Mouse (Mus musculus): ENCODE measurements around the gene Pam.

Pam gene

DNA sequence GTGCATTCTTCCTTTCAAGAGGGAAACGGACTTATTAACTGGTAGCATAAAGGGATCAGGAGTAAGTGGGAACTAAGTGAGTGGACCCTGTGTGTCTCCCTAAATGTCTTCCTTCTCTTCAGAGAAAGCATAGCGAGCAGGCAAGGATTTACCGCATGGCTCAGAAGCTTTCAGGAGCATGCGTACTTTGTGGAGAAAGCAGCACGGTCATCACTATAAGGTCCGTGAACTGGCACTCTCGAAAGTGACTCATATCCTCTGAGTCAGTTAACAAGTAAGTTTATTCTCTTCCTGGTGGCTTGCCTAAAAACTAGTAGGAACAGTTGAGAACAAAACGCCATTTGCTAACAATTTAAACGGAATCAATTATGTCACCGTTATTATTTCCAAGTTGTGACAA is 184.6 kb downstream of the Pam start:
- DNase-seq (ENCODE audit: low spot score in 2 of 2), result no peak

DNA sequence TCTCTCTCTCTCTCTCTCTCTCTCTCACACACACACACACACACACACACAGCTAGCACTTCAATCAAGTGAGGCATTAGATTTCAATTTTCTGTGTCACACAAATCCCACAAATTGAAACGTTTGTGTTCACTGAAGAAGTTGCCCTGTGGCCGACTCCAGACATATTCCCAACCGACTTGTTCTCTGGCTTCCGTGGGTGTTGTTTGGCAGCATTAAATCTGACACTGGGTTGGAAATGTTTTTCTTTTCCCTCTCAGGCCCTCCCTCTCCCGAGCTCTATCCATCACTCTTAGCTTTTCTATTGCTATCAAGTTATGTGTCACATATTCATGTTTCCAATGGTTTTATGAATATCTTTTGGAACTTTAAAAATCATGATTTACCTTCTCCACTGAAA is 185.9 kb downstream of the Pam start:
- no peak for DNase-seq (ENCODE audit: low spot score in 2 of 2)

DNA sequence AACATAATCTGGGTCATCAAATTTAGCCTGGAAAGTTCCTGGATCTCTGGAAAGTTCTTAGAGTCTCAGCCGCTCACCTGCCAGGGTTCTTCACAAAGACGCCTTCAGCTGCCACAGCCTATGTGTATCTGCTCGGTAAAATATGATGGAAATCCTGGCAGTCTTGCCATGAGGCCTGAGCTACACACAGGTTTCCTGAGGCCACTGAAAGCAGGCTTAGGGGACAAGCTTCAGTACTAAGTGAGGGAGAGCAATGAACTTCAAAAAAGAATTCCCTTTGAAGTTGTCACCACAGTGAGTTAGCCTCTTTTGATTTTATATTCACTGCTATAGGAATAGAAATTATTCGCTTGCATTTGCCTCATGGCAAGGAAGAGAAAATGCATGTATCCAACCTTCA is 186.7 kb downstream of the Pam start:
- no peak for DNase-seq (ENCODE audit: low spot score in 2 of 2)

DNA sequence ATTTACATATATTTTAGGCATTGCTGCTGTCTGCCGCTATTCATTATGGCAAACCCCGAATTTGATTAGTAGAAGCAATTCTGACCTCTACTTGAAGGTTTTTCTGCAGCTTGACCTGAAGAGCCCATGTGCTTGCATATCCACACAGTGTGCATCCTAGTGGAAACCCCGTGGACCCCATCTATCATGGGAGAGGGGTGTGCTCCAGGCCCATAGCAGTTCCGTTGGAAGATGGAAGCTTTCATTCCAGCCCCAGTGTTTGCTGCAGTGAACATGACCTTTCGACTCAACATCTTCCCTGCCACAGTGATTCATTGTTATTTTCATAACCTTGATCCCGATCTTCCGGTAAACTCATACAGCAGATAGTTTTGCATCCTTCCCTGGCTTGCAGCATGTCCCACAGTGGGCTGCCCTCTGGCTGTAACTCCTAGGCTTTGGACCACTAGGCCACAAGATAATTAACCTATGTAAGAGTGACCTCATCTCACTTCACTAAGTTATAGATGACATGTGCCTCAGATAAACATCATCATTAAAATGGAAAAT is 191.5 kb downstream of the Pam start:
- no peak for DNase-seq (ENCODE audit: low spot score in 2 of 2)

DNA sequence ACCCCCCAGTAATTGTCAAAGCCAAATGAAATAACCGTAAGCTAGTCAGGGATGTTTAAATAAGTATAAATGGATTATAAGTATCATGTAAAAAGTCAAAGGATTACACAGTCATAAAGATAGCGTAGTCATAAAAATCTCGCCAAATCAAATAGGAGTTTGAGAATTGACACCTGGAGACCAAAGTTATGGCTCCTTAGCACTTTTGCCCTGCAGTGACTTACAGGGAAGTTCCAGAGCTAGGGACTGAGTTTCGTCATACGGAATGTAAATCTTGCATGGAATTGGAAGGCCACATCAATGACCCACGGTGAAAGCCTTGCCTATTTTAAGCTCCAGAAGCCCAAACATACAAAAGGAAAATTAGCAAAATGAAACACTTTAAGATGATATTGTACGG is 192.6 kb downstream of the Pam start:
- DNase-seq (ENCODE audit: low spot score in 2 of 2), result no peak

DNA sequence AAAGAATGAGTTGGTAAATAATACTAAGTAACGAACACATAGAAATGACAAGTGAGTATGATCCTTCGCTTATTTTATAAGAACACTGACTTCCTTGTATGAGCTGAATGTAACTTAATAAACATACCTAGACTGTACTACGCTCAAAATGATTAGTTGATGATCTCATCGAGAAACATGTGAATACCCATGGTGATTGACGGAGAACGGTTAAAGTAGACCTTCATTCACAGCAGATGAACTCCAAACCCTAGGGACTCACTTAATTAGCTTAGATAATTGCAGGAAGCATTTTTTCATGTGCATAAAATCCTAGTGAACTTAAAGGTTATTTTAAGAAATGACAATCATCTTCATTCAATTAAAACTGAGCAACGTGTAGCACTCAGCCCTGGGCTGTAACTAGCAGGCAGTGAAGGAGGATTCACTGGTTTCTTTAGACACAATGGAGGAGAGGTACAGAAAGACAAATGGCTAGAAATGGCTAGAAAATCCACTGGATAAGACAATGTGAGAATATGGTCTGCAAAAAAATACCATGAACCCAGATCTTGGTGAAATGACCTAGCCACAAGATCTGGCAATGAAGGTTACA is 194.8 kb downstream of the Pam start:
- DNase-seq (ENCODE audit: low spot score in 2 of 2), result no peak

DNA sequence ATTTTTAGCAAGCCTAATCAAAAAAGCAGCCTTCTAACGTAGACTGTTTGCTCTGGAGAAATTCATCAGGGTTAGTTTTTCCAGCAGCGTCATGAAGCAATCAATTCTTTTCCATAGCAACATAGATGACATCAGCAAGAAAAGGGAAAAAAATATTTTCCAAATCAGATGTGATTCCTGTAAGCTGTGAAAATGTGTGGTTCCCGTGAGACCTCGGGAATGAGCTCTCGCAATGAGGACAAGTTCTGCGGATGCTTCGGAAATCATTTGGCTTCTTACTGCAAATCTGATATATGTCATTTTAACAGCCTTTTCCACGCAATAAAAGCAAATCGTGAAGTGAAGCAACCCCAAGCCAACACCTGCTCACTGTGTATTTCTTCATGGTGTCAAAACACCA is 207.9 kb downstream of the Pam start:
- no peak for DNase-seq (ENCODE audit: low spot score in 2 of 2)

DNA sequence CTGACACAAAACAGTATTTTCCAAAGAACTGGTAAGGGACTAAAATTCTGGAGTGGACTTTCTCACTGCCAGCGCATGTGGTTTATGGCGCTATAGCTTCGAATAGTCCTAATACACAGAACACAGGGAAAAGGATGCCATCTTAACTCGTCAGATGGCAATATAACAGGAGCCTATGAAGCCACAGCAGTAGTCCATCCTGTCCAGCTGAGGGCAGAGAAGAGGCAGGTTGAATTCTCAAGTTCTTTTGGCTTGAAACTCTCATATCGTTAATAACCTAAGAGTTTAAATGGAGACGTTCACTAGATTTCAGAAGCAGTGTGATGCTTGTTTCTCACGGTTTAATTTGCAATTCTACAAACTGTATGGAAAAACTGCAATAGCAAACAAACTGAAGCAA is 211.9 kb downstream of the Pam start:
- DNase-seq (ENCODE audit: low spot score in 2 of 2), result no peak

DNA sequence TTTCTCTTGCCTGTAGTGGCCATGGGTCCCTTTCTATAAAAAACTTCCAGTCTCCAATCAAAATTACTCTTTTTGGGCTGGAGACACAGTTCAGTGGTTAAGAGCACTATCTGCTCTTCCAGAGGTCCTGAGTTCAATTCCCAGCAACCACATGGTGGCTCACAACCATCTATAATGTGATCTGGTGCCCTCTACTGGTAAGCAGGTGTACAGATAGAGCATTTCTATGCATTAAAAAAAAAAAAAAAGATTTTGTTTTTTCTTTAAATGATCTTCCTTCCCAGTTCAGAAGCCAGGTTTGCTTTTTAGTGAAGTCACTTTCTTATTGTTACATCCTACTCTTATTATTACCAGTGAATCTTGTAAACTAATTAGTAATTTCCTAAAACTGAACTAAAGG is 218.4 kb downstream of the Pam start:
- DNase-seq (ENCODE audit: low spot score in 2 of 2), result no peak

DNA sequence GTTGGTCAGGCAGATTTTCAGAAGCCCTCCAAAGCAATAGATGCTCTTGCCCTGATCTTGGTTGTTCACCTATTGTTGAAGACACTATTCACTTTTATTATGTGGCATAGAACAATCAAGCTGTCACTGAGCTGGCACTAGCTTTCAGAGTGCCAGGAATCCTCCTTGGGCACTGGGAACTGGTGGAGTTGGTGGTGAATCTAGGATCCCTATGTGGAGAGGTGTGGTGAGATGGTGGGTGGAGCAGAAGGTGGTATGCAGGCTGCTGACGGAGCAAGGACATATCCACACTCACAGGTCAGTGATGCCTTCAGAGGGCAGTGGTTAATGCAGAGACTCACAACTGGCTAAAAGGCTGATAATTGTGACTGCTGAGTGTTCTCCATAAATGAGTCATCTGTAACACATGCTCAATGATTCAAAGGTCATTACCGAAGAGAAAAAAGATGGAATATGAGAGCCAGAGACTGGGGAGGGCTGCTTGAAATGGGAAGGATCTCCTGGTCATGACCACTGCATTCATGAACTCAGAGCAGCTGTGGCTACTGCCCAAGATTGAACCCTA is 221.9 kb downstream of the Pam start:
- DNase-seq (ENCODE audit: low spot score in 2 of 2), result no peak

DNA sequence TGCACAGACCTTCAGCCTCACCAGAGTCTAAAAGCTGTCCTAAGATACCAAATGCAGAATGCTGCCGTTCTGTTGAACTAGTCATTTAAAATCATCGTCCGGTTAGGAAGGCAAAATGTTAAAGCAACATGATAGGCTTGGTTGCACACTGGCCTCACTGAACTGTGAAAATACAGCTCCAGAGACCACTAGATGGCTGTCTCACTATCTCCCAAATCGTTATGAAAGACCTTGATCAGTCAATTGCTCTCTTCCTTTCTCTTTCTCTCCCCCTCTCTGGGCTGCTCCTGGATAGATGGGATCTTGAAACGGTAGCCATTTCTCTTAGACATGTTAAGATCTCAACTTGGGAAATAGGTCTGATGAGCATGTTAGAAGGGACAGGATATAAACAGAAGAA is 223.0 kb downstream of the Pam start:
- no peak for DNase-seq (ENCODE audit: low spot score in 2 of 2)

DNA sequence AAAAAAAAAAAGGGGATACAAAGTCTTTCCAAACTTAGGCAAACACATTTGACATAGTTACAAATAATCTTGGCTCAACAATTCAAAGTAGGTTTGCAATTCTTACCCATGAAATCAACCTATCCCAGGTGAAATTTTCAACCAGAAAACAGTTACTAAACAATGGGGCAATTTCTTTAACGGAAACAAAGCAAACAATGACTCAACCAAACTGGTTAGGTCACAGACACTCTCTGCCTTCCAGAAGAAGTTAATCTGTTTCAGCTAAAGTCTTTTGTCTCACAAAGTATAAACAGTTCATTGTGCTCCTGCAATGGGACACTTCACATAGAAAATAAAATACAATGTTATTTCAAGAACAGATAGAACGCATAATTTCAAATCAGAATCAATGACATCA is 223.4 kb downstream of the Pam start:
- no peak for DNase-seq (ENCODE audit: low spot score in 2 of 2)

DNA sequence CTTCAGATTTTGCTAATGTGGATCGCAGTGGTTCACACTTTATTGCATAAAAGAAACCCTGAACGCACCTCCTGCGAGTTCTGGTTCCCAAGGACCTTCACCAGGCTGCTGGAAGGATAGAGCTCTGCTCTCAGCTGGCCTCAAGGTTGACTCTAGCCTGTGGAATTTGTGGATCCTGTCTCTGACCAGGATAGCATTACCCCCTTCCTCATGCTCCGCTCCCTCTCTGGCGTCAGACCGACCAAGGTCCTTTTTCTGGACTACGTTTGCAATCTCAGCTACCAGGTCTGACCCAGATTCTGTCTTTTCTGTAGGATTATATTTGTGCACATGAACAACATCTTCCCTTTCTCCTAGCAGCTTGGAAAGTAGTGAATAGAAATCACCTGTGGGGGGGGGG is 231.3 kb downstream of the Pam start:
- no peak for DNase-seq (ENCODE audit: low spot score in 2 of 2)

DNA sequence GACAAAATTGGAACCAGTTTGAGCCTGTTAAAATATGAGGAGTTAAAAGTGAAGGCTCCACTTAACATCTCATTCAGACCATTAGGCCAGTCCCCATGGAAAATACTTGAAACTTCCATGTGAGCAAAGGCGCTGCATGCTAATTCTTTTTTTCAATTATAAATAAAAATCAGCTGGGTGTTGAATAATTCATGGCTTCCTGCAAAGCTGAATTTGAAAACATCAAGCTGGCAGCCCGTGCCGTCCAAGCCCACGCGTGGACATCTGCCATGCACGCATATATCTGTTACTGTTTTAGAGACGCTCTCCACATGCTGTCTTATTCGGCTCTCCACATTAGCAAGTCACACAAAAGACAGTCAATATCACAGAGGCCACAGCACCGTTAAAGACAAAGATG is 232.3 kb downstream of the Pam start:
- no peak for DNase-seq (ENCODE audit: low spot score in 2 of 2)

DNA sequence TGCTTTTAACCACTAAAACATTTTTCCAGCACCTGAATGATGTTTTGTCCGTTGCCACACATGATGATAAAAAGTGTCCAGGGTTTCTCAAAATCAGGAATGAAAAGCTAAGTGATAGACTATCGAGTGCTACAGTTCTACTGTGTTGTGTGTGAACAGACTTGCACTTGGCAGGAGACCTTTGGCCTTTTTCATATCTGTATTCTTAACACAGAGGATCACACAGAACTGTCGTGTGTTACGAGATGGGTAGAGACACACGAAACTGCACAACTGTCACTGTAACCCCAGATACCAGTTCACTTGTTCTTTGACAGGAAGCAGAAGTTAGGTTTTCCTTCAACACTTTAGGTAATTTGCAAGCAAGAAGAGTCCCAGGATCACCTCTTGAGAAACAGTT is 232.7 kb downstream of the Pam start:
- no peak for DNase-seq (ENCODE audit: low spot score in 2 of 2)

DNA sequence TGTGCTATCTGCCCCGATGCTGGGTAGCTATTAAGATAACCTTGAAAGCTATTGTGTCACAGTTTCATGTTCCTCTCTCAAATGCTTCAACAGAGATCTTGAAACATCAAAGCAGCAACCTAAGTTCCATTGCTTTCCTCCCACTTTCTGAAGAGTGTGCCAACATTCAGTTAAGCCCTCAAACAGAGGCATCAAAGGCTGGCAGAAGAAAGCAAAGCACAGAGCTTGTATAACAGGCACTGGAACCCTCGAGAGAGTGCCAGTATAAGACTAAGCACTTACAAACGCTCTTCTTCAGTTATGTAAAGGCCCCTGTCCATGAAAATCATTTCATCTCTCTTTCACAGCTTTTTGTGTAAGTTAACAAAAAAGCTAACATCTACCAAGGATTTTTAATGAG is 241.2 kb downstream of the Pam start:
- no peak for DNase-seq (ENCODE audit: low spot score in 2 of 2)

DNA sequence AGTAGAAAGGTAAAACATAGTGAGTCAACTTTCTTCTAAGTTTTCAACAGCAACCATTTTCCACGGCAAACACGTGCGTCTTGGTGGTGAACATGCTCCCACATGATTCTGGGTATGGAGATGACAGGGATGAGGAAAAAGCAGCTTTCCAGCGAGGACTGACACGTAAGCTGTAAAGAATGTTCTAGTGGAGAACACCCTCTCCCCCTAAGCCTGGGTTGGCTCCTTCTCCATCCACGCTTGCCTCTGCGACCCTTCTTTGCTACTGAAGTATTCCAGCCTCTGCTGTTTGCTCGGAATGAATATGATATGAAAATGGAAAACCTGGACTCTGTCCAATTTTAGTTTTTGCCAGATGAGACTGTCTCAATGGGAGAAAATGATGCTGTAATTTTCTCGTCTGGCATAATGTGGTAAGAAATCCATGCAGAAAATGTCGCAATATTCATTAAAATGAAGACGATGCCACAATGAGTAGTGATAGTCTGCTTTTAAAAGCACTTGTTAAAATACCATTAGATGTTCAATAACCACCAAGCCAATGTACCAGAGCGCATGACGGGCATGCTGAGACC is 243.8 kb downstream of the Pam start:
- no peak for DNase-seq (ENCODE audit: low spot score in 2 of 2)

DNA sequence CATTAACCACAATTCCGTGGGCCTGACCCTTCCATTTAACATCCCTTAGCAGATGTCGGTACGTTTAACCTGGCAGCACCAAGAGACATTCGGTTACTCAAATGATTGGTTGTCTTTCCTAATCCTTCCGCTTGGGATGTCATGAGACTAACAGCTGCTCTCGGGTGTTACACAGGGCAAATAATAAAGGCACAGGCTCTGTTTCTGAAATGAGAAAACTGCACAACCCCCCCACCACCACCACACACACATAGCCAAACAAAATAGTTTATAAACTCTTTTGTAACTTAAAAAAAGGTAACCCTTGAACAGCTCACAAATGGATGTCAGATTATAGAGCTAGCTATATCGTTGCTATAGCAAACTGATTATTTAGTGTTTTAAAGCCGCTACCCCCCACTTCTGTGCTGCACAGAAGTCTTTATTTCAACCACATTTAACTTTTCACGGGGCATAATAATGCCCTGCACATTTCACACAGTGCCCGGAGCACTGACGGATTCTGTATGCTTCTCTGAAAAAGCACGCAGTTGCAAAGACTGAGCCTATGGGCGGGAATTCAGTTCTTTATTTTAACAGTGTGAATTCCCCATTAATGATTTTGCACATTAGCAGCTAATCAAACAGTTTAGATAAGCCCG is 246.7 kb downstream of the Pam start:
- no peak for DNase-seq (ENCODE audit: low spot score in 2 of 2)

DNA sequence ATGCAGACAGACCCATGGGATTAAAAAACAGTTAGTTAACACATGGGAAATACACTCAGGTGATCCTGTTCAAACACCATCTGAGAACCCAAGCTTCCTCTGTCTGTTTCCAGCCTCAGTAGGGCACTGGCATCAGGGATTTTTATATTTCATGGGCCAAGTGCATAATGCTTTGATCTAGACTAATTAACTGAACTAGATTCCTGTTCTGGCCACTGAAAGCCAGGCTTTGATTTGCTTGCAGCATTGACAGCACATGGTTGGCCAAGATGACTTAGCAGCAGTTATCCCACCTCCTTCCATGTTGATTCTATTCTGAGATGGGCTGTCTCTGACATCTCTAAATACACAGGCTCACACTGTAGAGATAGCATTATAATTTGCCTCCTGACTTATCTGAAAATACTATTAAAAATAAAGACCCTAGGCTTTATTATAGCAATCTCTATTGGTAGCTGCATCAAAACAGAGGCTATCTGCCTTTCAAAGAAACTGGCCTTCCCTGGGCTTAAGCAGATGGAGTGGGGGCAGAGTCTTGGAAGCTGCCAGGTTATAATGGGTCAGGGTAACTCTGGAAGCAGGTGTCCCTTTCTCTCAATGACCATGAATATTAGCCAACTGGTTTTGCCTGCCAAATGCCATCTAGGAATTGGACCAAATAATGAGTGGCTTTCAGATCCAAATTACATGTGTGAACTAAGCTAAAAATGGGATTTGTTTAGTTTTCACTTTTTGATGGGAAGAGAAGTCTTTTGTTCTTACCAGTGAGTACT is 252.0 kb downstream of the Pam start:
- no peak for DNase-seq (ENCODE audit: low spot score in 2 of 2)

DNA sequence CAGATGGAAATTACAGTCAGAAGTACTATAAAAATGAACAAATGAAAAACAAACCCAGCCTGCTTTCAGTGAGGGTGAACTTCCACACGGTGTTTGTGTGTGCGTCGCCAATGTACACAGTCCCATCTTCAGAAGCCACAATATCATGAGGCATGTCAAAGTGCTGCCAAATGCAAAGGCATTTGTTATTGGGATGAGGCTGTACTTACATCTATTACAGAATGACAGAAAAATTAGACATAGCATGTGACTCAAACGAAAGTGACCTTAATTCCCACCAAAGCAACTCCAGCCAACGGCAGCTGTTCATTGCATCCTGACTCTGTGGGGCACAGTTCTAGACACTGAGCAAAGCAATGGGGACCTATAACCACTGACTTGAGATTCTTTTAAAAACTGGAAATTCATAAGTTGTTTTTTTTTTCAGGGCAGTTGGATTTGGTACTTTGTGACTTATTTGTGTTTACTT is 261.1 kb downstream of the Pam start:
- no peak for DNase-seq (ENCODE audit: low spot score in 2 of 2)

DNA sequence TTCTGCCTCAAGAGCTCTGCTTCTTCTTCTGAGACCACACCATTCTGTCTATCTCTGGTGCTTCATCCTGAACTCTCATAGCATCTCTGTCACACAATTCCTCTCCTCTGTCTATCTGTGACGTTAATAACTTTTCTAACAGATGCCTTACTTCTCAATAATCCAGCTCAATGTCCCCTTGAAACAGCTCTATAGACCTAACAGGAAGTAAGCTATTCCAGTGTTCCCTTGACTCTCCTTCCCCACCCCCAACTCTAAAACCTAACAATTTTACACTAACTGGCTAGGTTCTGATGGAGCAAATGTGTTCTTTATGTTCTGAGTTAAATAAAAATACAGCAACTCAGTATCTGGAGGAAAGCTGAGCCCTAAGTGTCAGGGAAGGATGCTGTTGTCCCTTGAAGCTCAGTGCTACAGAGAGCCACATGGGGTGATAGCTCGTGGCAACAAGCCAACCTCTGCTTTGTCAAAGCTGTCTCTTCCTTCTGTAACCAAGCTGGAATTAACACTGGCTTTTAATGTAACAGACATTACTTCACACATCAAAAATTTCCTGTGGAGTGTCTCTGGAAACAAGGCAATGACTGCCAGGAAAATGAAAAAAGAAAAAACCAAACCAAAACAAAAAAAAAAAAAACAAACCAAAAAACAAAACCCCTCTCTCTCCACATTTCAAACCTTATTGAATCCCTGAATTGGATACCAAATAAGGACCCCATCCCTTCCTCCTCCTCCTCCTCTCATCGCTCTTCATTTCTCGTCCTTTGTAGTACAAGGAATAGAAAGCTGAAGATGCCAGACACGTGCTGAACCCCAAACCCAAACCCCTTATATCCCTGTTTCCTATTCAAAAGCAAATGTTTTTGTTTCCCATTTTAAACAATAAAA is 261.7 kb downstream of the Pam start:
- no peak for DNase-seq (ENCODE audit: low spot score in 2 of 2)
